ENCODE assay signal across 15 mouse cellular contexts in the genomic region with DNA sequence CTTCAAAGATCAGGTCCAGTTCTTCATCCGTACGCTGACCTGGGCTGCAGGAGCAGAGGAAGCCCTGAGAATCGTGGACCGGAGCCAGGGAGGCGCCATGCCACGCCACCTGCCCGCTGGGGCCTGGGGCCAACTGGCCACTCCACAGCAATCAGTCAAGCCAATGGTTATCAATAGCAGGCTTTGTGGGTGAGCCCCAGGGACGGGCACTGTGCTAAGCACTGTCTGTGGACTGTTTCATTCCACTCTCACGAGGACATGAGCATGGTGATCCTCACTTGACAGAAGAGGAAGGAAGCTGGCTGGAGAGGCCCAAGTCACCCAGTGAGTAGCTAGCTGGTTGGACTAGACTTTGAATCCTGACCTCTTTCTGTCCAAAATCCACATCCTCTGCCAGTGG. TPM values are rescaled to one million over a fixed set of nuclear protein-coding genes. Genes with fewer than 3 reads are reported as not detected.
DNase-seq lines count a peak whose midpoint lies in the region; ATAC-seq lines count a peak whose summit lies in the region.
"Had no signal": no experiment of that assay in that cellular context is flagged by ENCODE, and none has a peak within 500 bp of the region (broad histone marks: within the 10 kb centered on the region; RNA-seq: fewer than 3 reads in every experiment).

No protein-coding gene starts in this region.

- H3K4me1 ChIP-seq in forebrain, embryonic 11.5 days (replicated peaks; ENCODE audit: control insufficient read depth, insufficient read depth, low read length), result no peaks in the 10 kb centered on the region

- WGBS in forebrain, embryonic 11.5 days, result 89% methylated on average over 9 of the region's 9 CpGs

- no peaks in the 10 kb centered on the region; the same call in 1 of the 2 replicates for H3K27me3 ChIP-seq in forebrain, embryonic 11.5 days (ENCODE audit: control insufficient read depth, insufficient read depth, low read length)
- H3K27me3 ChIP-seq: CH12.LX; intestine, embryonic 15.5 days; stomach, embryonic 15.5 days had no signal

- no peaks in the 10 kb centered on the region for H3K9me3 ChIP-seq in forebrain, embryonic 11.5 days (ENCODE audit: control insufficient read depth, low read length)
- H3K9me3 ChIP-seq: embryonic facial prominence, embryonic 12.5 days; intestine, embryonic 15.5 days; stomach, embryonic 15.5 days had no signal

- peak; percentile 66 for DNase-seq in kidney, adult 9 months
- no peak for DNase-seq in kidney, postnatal 14 days
- peak; percentile 90 to 91 for DNase-seq in cerebellum, postnatal 10 days
- DNase-seq in layer of hippocampus, postnatal 36 days, result peak; percentile 75 to 76
- peak; percentile 50 to 52 for DNase-seq in right cerebral cortex, postnatal 36 days (ENCODE audit: low spot score in 2 of 2)
- no peak for DNase-seq in natural killer cell, adult 2 months (ENCODE audit: low spot score in 2 of 2)
- DNase-seq in testis, postnatal 14 days (ENCODE audit: low spot score), result no peak
- no peak for DNase-seq in forebrain, embryonic 11.5 days (ENCODE audit: low spot score)
- DNase-seq: forebrain, postnatal 0 days had no signal

- no peaks in the 10 kb centered on the region for H3K36me3 ChIP-seq in forebrain, embryonic 11.5 days (ENCODE audit: control insufficient read depth, insufficient read depth, low read length)
- H3K36me3 ChIP-seq: embryonic facial prominence, embryonic 12.5 days; intestine, embryonic 15.5 days; stomach, embryonic 15.5 days had no signal

- no peak overlapping the region for H3K9ac ChIP-seq in forebrain, embryonic 11.5 days (ENCODE audit: low read length)
- H3K9ac ChIP-seq: embryonic facial prominence, embryonic 12.5 days; forebrain, postnatal 0 days; intestine, embryonic 15.5 days; stomach, embryonic 15.5 days had no signal

- H3K4me2 ChIP-seq in forebrain, embryonic 11.5 days (ENCODE audit: low read depth, low read length, severe bottlenecking), result no peak overlapping the region
- H3K4me2 ChIP-seq: embryonic facial prominence, embryonic 12.5 days; intestine, embryonic 15.5 days; liver, embryonic 11.5 days; stomach, embryonic 15.5 days had no signal

- H3K4me3 ChIP-seq in forebrain, embryonic 11.5 days (ENCODE audit: low read depth, low read length), result no peak overlapping the region
- H3K4me3 ChIP-seq: embryonic facial prominence, embryonic 12.5 days; intestine, embryonic 15.5 days; myocyte; stomach, embryonic 15.5 days had no signal

- H3K27ac ChIP-seq in forebrain, embryonic 11.5 days (ENCODE audit: low read depth, low read length), result no peak overlapping the region
- H3K27ac ChIP-seq: embryonic facial prominence, embryonic 12.5 days; intestine, embryonic 15.5 days; stomach, embryonic 15.5 days had no signal

- ATAC-seq in forebrain, embryonic 11.5 days (replicated peaks; ENCODE audit: low FRiP score), result no peak
- ATAC-seq: forebrain, postnatal 0 days; intestine, embryonic 15.5 days had no signal

RNA-seq across cellular contexts. Expression of a gene that starts 7.8 kb away (rescaled TPM):
- total RNA-seq in layer of hippocampus, postnatal 36 days (2021), result 10 to 100 TPM; 41.0 to 59.9 TPM
- polyA plus RNA-seq in forebrain, embryonic 11.5 days (2014; fragmentation: Nextera tagmentation; extraction: Ambion mirVana), result 4.8 and 5.5 TPM in 2 replicates

RNA-seq across cellular contexts. Expression of a gene that starts 18.3 kb away (rescaled TPM):
- total RNA-seq in layer of hippocampus, postnatal 36 days (2021), result 100 to 1,000 TPM; 133 to 137 TPM
- 32.1 and 32.9 TPM in 2 replicates for polyA plus RNA-seq in forebrain, embryonic 11.5 days (2014; fragmentation: Nextera tagmentation; extraction: Ambion mirVana)

RNA-seq across cellular contexts. Expression of a gene that starts 28.9 kb away (rescaled TPM):
- total RNA-seq in layer of hippocampus, postnatal 36 days (2021), result under 1 TPM; 0.27 to 0.71 TPM
- polyA plus RNA-seq in forebrain, embryonic 11.5 days (2014; fragmentation: Nextera tagmentation; extraction: Ambion mirVana), result 0.33 TPM in 1 of 2 replicates, not detected in the other
- polyA plus RNA-seq: liver, embryonic 11.5 days had no signal

RNA-seq across cellular contexts. Expression of a gene that starts 54.4 kb away (rescaled TPM):
- total RNA-seq in layer of hippocampus, postnatal 36 days (2021), result 10 to 100 TPM; 21.0 to 23.3 TPM
- 47.8 and 48.5 TPM in 2 replicates for polyA plus RNA-seq in forebrain, embryonic 11.5 days (2014; fragmentation: Nextera tagmentation; extraction: Ambion mirVana)

Comparison
In these comparisons a context has a peak if more than half of its experiments do, and no peak if none do; other contexts are left out.
1. DNase-seq: peak in kidney, adult 9 months (single experiment), cerebellum, postnatal 10 days (2 of 2), layer of hippocampus, postnatal 36 days (2 of 2) and right cerebral cortex, postnatal 36 days (2 of 2); none in kidney, postnatal 14 days (single experiment), natural killer cell, adult 2 months (0 of 2), testis, postnatal 14 days (single experiment) and forebrain, embryonic 11.5 days (single experiment).